Mouse (Mus musculus) heart, postnatal 0 days (tissue): ENCODE measurements at regions not wholly inside any gene's neighbourhood (a gene's known extent, or its start where the extent isn't known, plus 50 kb on each side); places are given as distances from the start of the nearest gene placed in this dataset.

Source experiments
- ATAC-seq: fragments of 200-750 bp; cut with Nextera tagmentation; 2 replicates; pipeline ENCODE4 v1.8.0; 2017; ENCODE audit warnings: low read depth, moderate number of reproducible peaks, moderate library complexity; ENCODE audit not compliant: insufficient read depth
- DNase-seq: peaks from one replicate; pipeline ENCODE4 v3.0.0-alpha.2; 2016; ENCODE audit warnings: low spot score
- H3K27ac ChIP-seq: fragments of 300-500 bp; sonication (generic); 2 replicates; pipeline ENCODE4 v1.5.1; 2014; ENCODE audit warnings: low read depth, mild to moderate bottlenecking
- H3K27me3 ChIP-seq: fragments of 300-500 bp; sonication (generic); 2 replicates; pipeline ENCODE4 v1.6.1; 2014; ENCODE audit warnings: low read length, mixed read lengths; ENCODE audit not compliant: control insufficient read depth, insufficient read depth
- H3K36me3 ChIP-seq: fragments of 300-500 bp; sonication (generic); replicated peaks from 2 replicates; pipeline ENCODE4 v1.6.1; 2014; ENCODE audit warnings: low read length, mixed read lengths; ENCODE audit not compliant: control insufficient read depth, insufficient read depth
- H3K4me1 ChIP-seq: fragments of 300-500 bp; sonication (generic); 2 replicates; pipeline ENCODE4 v1.6.1; 2014; ENCODE audit warnings: antibody characterized with exemption; ENCODE audit not compliant: control insufficient read depth, insufficient read depth
- H3K4me2 ChIP-seq: fragments of 300-500 bp; sonication (generic); 2 replicates; pipeline ENCODE4 v1.6.1; 2014; ENCODE audit warnings: low read depth, mild to moderate bottlenecking, low read length, moderate library complexity
- H3K4me3 ChIP-seq: fragments of 300-500 bp; sonication (generic); 2 replicates; pipeline ENCODE4 v1.5.1; 2014; ENCODE audit warnings: low read depth, low read length
- H3K9ac ChIP-seq: fragments of 300-500 bp; sonication (generic); replicated peaks from 2 replicates; pipeline ENCODE4 v1.6.1; 2014; ENCODE audit warnings: low read depth, low read length, mixed read lengths
- H3K9me3 ChIP-seq: fragments of 300-500 bp; sonication (generic); replicated peaks from 2 replicates; pipeline ENCODE4 v1.6.1; 2016; ENCODE audit warnings: low read length; ENCODE audit not compliant: control insufficient read depth
- CTCF ChIP-seq: IDR thresholded peaks from 2 replicates; pipeline ENCODE4 v1.5.1; 2016; ENCODE audit warnings: antibody characterized with exemption, control low read depth, low read depth
- EP300 ChIP-seq: IDR thresholded peaks from 2 replicates; pipeline ENCODE4 v1.6.1; 2016; ENCODE audit warnings: antibody characterized with exemption, low read depth
- WGBS: fragments of 180-500 bp; shearing (Covaris S2); extraction: QIAGEN DNeasy Blood & Tissue Kit; methylation state at CpG from one replicate; pipeline ENCODE4 v1.1.7; 2014; 5-methylcytosine and 5-hydroxymethylcytosine counted together

DNA sequence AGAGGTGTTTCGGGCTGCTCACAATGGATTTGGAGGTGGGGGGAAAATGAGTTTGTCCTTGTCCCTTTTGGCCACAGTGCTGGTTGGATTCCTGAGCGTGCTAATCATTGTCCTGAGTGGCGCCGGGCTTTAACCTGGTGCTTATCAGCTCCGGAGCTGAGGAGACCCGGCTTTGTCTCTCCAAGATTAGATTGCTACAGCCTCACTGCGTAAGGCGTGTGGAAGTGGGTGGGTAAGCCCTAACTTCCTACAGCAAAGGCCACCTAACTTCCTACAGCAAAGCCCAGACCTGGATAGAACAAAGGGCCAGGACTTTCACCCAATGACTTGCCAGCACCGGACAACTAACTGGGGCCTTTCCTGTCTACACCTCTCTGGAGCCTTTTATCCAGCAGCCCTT lies 138.1 kb upstream of the Tsc22d1 start:
- no peaks in the 10 kb centered on the region for H3K36me3 ChIP-seq
- TF ChIP-seq EP300 (no peak), CTCF (no peak)
- H3K4me1 ChIP-seq: peaks cover 9% of the 10 kb centered on the region; the same call in 1 of the 2 replicates
- H3K9me3 ChIP-seq: no peaks in the 10 kb centered on the region
- H3K27me3 ChIP-seq: no peaks in the 10 kb centered on the region
- peak overlapping the region; percentile 48 for H3K27ac ChIP-seq
- ATAC-seq: peak; percentile 60
- peak; percentile 26 for DNase-seq
- H3K9ac ChIP-seq: no peak overlapping the region
- WGBS: 19% methylated on average over 9 of the region's 9 CpGs
- H3K4me2 ChIP-seq: no peak overlapping the region
- H3K4me3 ChIP-seq: no peak overlapping the region

DNA sequence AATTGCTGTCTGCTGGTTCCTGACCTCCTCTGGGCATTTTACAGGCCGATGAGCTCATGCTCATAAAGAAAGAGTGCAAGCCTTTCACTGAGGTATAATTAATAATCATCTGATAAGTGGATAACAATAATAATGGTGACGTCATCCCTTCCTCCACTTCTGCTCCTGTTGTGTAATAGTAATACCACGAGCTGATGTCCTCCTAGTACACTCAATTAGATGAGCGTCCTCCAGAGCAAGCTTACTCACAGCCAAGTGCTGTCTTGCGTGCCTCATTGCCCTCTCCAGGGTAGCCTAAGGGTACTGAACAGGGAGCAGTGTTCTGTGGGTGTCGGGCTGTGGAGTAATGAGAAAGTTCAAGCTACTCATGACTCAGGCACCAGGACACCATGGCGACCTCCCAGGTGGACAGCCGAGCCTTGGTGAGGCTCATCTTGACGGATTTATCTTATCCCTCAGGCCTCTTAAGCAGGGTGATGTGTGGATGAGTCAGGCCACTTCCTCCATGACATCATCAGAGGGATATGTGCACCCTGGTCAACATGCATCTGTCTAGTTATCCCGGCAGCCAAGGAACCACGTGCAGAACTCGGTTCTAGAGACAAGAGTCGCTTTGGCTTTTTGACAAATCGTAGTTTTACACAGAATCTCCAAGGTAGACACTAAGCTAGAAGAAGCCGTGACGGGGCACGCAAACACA lies 135.9 kb upstream of the Tsc22d1 start:
- Histone ChIP-seq H3K9ac (no peak overlapping the region), H3K4me2 (no peak overlapping the region), H3K4me3 (no peak overlapping the region), H3K36me3 (no peaks in the 10 kb centered on the region), H3K27me3 (no peaks in the 10 kb centered on the region), H3K9me3 (no peaks in the 10 kb centered on the region), H3K27ac (no peak overlapping the region), H3K4me1 (peaks cover 9% of the 10 kb centered on the region; the same call in 1 of the 2 replicates)
- no peak for ATAC-seq
- WGBS: 72% methylated on average over 17 of the region's 17 CpGs
- TF ChIP-seq CTCF (no peak), EP300 (no peak)
- DNase-seq: no peak

DNA sequence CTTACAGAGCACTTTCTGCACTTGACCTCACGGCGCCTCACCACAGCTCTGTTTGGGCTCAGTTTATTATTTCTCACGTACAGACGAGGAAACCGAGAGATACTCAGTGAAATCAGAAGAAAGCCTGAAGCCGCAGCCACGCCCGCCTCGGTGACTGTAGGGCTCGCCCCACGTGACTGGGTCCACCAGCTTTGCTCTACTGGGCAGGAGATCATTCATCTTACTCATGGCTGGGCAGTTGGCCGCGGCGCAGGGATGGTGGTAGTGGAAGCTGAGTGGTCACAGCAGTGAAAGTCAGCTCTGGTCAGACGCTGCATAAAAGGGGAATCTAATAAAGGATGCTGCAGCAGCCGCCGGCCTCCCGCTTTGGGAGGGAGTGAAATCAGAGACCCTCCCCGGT lies 135.2 kb upstream of the Tsc22d1 start:
- no peak for TF ChIP-seq EP300
- no peak for TF ChIP-seq CTCF

DNA sequence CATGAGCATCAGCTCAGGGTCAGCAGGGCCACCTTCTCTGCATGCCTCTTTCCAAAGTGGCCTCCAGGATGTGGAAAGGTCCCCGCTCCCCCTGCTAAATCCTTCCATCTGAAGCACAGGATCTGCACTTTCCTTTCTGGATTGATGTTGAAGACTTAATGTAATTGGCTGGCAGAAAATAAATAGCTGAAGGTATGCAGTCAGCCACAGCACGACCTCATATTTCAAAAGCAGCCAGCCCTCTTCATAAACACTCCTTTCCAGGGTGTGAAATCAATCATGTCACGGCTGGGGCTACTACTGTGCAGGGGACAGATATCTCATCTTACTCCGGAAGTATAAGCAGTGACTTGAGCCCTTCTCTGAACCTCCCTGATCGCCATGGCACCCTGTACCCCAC lies 132.9 kb upstream of the Tsc22d1 start:
- TF ChIP-seq CTCF: no peak
- no peak overlapping the region for H3K4me3 ChIP-seq
- 35% methylated on average over 5 of the region's 5 CpGs for WGBS
- no peak overlapping the region for H3K27ac ChIP-seq
- no peaks in the 10 kb centered on the region for H3K36me3 ChIP-seq
- H3K4me2 ChIP-seq: no peak overlapping the region
- no peak overlapping the region for H3K9ac ChIP-seq
- 0 out of 2 replicates have a peak, but pooled peaks cover under 1% of the 10 kb centered on the region for H3K4me1 ChIP-seq
- H3K9me3 ChIP-seq: no peaks in the 10 kb centered on the region
- no peaks in the 10 kb centered on the region for H3K27me3 ChIP-seq
- DNase-seq (no peak), ATAC-seq (no peak)

More for the DNA sequence above, 135.2 kb upstream of the Tsc22d1 start:
- WGBS: 86% methylated on average over 19 of the region's 19 CpGs
- H3K4me1 ChIP-seq: peaks cover 9% of the 10 kb centered on the region; the same call in 1 of the 2 replicates
- ATAC-seq: no peak
- no peaks in the 10 kb centered on the region for H3K27me3 ChIP-seq
- H3K27ac ChIP-seq: no peak overlapping the region
- H3K9me3 ChIP-seq: no peaks in the 10 kb centered on the region
- no peak overlapping the region for H3K9ac ChIP-seq
- no peak for DNase-seq
- H3K4me3 ChIP-seq: no peak overlapping the region
- H3K4me2 ChIP-seq: no peak overlapping the region
- H3K36me3 ChIP-seq: no peaks in the 10 kb centered on the region

DNA sequence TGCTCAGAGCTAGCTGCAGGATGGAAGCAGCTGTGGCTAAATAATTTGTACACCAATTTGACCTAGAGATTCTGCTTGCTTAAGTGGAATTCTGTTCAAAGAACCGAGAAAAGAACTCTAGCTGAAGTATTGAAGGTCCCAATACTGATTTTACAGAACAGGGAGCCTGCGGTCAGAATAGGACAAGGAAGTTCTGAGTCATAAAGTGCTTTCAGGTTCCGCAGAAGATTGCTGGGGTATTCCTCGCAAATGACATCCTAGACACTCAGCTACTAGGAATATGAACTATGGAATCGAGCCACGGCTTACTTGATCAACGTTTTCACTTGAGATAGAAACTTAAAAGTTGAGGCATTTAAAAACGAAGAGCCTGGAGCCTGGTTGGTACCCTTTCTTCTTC lies 127.0 kb upstream of the Tsc22d1 start:
- Histone ChIP-seq H3K36me3 (no peaks in the 10 kb centered on the region), H3K9me3 (no peaks in the 10 kb centered on the region), H3K27me3 (no peaks in the 10 kb centered on the region), H3K9ac (no peak overlapping the region), H3K4me2 (no peak overlapping the region), H3K4me1 (no peaks in the 10 kb centered on the region), H3K27ac (no peak overlapping the region), H3K4me3 (no peak overlapping the region)
- no peak for TF ChIP-seq CTCF
- WGBS: 81% methylated on average over 8 of the region's 8 CpGs
- no peak for ATAC-seq
- no peak for DNase-seq
